Mouse (Mus musculus): ENCODE measurements around the gene Psd. TPM values are rescaled to one million over a fixed set of nuclear protein-coding genes. Genes with fewer than 3 reads are reported as not detected.

Psd gene
- polyA plus RNA-seq, 1 experiment from 2014 or later = 69.0 TPM

DNA sequence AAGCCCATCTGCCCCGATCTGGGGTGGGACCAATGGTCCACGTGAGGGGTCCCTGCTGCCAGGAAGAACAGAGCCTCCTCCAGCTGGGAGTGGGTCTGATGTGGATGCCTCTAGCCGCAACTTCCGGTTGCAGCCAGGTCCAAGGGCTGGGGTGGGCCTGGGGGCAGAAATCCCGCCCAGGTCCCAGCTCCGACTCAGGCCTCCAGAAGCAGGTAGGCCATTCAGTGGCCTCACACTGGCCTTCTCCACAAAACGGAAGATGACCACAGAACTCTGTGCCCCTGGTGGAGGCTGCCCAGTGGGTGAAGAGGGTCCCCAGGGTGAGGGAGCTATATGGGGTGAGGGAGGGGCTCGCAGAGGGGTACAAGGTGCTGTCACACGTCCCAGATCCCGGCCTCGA is 2.6 kb downstream of the Psd start:
- H3K9ac ChIP-seq (replicated peaks) = peak overlapping the region; percentile 50; the same call in 1 of the 2 replicates
- 83% methylated on average over 11 of the region's 11 CpGs for WGBS
- peaks cover 30% of the 10 kb centered on the region for H3K27me3 ChIP-seq

DNA sequence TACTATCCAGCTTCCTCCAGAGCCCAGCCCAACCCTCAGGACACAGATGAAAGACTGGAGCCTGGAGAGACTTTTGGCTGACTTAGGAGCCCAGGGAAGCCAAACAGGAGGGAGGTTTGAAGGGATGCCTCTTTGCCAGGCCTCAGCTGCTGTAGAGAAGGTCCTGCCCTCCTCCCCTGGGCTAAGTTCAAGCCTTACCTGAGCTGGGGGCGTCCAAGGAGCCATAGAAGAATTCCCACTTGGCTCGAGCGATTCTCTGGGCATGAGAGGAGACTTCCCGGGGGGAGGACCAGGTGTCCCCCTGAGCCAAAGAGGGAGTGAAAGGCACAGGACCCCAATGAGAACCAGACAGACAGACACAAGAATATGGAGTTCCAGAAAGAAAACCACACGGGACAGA is 3.2 kb downstream of the Psd start:
- Histone ChIP-seq H3K27ac (no peak overlapping the region), H3K27me3 (peaks cover 37% of the 10 kb centered on the region), H3K9me3 (no peaks in the 10 kb centered on the region), H3K4me3 (replicated peaks) (no peak overlapping the region), H3K36me3 (no peaks in the 10 kb centered on the region), H3K4me2 (replicated peaks) (no peak overlapping the region), H3K4me1 (replicated peaks) (peaks cover 89% of the 10 kb centered on the region), H3K9ac (replicated peaks) (0 out of 2 replicates have a peak overlapping the region, but pooled peaks have one; percentile 50)
- ATAC-seq = no peak
- WGBS = 74% methylated on average over 5 of the region's 5 CpGs

More for the DNA sequence above, 2.6 kb downstream of the Psd start:
- no peak for ATAC-seq
- Histone ChIP-seq H3K4me1 (replicated peaks) (peaks cover 89% of the 10 kb centered on the region), H3K27ac (no peak overlapping the region), H3K4me3 (replicated peaks) (peak overlapping the region; percentile 62; the same call in 1 of the 2 replicates), H3K36me3 (no peaks in the 10 kb centered on the region), H3K9me3 (no peaks in the 10 kb centered on the region), H3K4me2 (replicated peaks) (peak overlapping the region; percentile 100)

DNA sequence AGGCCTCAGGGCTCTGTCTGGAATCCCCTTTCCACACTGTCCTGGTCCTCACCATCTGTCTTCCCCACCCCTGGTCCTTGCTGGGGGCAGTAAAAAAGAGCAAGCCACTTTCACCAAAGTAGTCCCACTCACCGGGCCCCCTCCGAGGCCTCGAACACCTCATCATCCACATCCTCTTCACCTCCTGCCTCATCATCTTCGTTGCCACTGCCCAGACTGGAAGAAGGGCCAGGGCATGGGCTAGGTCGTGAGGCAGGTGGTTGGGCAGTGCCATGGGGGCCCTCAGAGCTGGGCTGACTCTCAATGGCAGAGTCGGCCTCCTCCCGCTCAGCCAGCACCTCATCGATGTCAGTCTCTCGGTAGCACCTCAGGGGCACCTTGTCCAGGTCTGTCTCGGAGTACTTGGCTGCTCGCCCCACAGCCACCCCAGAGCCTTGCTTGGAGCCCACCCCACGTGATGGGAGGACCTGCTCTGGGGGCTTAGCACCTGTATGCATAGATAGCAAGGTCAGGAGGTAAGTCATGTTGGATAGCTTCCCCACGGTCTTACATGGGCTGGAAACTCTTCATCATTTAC is 3.9 kb downstream of the Psd start:
- ATAC-seq = no peak
- H3K27me3 ChIP-seq = peaks cover 43% of the 10 kb centered on the region
- H3K9ac ChIP-seq (replicated peaks) = peak overlapping the region; percentile 50
- peak overlapping the region; percentile 43; the same call in 1 of the 2 replicates for H3K4me2 ChIP-seq (replicated peaks)
- no peaks in the 10 kb centered on the region for H3K9me3 ChIP-seq
- WGBS = 81% methylated on average over 13 of the region's 13 CpGs
- H3K4me1 ChIP-seq (replicated peaks) = peaks cover 95% of the 10 kb centered on the region
- no peaks in the 10 kb centered on the region for H3K36me3 ChIP-seq
- H3K27ac ChIP-seq = peak overlapping the region; percentile 85
- H3K4me3 ChIP-seq (replicated peaks) = no peak overlapping the region

DNA sequence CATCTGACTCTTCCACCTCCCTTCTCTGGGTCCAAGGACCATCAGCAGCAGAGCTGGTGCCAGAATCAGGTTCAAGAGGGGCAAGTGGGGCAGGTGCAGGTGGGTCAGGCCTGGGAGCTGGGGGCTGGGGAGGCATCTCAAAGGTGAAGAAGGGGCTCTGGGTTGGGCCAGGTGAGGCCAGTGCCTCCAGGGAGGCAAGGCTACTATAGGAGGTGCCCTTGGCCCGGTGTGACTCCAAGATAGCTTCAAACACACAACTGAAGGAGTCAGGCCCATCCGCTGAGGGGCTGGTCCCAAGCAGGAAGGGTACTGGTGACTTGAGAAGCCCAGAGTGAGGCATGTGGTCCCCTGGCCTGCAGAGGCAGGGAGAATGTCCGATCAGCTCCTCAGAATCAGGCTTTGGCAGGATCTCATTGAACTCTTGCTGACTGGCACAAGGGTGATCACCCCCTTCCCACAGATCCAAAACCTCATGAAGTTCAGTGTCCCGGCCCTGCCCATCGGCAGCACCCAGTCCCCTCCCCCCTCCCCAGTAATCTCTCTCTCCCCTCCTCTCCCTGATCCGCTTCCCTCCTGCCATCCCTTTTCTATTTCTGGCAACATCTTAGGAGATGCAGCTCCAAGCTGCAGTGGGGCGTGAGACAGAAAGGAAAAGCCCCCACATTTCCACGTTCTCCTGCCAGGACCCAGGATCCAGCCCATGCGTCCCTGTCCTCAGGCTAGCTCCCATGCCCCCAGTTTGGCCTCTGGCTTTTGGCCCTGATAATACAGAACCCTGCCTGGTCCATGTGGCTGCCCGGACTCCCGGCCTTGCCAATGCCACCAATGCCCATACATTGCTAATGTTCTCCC is 4.6 kb downstream of the Psd start:
- Histone ChIP-seq H3K9me3 (no peaks in the 10 kb centered on the region), H3K36me3 (no peaks in the 10 kb centered on the region), H3K4me3 (replicated peaks) (no peak overlapping the region), H3K27me3 (peaks cover 50% of the 10 kb centered on the region), H3K4me1 (replicated peaks) (peaks cover 96% of the 10 kb centered on the region), H3K4me2 (replicated peaks) (peak overlapping the region; percentile 43), H3K27ac (peak overlapping the region; percentile 85), H3K9ac (replicated peaks) (peak overlapping the region; percentile 50)
- 50% methylated on average over 11 of the region's 11 CpGs for WGBS
- no peak for ATAC-seq

DNA sequence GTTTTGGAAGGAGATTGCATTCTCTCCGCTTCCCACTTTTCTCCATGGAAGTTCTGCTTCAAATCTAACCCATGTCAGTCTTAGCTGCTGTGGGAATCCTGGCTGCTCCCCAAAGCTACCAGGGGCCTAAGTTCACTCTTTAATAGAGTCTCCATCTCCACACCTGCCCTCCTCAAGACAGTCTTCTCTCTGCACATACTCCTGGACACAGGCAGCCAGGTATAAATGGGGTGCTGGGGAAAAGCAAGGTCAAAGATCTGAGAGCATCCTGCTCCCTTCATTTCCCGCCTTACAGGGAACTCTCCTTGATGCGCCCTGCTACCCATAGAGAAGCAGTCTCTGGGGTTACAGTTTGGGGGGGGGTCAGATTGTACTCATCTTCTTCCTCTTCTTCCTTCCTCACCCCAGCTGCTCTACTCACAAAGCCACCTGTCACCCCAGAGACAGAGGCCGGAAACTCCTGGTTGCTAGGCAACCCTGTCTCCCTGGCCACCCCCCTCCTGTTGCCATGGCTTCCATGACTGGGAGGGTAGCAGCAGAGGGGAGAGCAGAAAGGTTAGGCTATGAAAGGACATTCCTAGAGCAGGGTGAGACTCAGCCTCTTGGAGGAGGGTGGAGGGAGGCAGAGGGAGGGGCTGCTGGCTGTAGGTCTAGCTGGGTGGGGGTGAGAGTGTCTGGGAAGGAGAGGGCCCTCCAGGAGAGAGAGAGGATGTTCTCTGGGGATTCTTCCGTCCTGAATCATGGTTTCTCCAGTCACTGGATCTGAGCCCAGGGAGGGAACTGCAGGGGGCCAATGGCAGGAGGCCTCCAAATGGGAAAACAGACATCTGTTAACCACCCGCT is 5.6 kb downstream of the Psd start:
- Histone ChIP-seq H3K4me3 (replicated peaks) (peak overlapping the region; percentile 11), H3K36me3 (no peaks in the 10 kb centered on the region), H3K9ac (replicated peaks) (0 out of 2 replicates have a peak overlapping the region, but pooled peaks have one; percentile 8), H3K4me1 (replicated peaks) (peaks cover 99% of the 10 kb centered on the region), H3K27me3 (peaks cover 61% of the 10 kb centered on the region), H3K27ac (peak overlapping the region; percentile 85), H3K4me2 (replicated peaks) (peak overlapping the region; percentile 43), H3K9me3 (no peaks in the 10 kb centered on the region)
- 20% methylated on average over 6 of the region's 6 CpGs for WGBS
- ATAC-seq = peak; percentile 72

DNA sequence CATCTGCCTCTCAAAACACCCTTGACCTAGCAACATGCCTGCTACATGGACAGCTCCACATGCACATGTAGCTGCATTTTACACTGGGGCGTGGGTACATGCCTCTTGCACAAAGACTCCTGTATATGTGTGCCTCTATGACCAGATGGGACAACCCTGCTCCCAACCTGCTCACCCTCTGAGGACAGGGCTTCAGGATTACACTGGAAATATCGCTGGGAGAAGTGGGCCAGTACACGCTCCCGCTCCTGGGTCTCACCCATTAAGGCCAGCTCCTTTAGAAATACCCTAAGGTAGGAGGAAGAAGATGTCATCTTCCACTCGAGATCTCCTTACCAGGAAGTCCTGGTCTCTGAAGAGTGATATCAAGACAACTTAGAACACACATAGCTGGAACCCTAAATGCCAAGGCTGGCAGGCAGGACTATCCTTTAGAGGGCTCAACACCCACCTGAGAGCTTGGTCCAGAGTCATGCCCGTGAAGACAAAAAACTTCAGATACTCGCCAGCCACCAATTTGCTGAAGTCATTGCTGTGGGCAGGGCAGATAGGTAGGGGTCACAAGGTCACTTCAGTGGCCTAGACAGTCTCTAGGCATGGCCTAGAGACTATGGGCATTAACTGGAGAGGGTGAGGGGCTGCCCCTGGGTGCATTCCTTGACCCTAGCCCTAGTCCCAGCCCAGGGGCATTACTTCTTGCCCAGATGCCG is 6.7 kb downstream of the Psd start:
- no peak for ATAC-seq
- H3K4me2 ChIP-seq (replicated peaks) = no peak overlapping the region
- H3K9ac ChIP-seq (replicated peaks) = 0 out of 2 replicates have a peak overlapping the region, but pooled peaks have one; percentile 21
- H3K27ac ChIP-seq = peak overlapping the region; percentile 85
- no peak overlapping the region for H3K4me3 ChIP-seq (replicated peaks)
- no peaks in the 10 kb centered on the region for H3K9me3 ChIP-seq
- H3K36me3 ChIP-seq = no peaks in the 10 kb centered on the region
- H3K27me3 ChIP-seq = peaks cover 68% of the 10 kb centered on the region
- 89% methylated on average over 8 of the region's 8 CpGs for WGBS
- peaks cover 98% of the 10 kb centered on the region for H3K4me1 ChIP-seq (replicated peaks)

DNA sequence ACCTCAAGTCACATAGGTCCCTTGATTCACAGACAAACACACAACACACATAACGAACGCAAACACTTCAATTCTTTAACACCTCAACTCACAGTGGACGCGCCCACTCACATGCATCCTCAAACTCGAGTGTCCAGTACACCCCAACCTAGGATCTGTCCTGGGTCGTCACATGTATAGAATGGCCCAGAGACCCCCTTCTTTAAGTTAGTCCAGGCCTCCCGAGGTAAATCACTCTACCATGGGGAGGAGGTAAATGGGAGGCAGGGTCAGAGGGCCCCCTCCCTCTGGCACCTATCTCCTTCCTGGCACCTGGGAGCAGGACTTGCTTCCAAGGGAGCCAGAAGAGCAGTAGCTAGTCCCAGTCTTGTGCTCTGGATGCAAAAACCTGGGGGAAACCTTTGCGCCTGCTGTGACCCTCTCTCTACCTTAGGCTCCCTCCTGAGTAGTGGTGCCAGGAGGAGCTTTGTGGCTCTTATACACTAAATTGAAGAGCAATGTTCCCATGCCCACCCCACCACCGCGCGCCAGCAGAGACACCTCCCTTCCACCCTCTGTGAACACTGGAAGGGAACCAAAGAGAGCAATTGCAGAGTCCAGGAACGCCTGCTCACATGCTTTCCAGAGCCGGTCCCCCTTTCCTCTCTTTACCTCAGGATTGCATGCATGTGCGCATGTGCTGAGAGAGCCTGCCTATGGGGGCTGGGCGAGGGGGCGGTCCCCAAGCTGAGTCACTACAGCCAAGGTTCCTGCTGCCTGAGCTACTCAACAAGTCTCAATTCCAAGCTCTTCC is 8.2 kb downstream of the Psd start:
- Histone ChIP-seq H3K4me1 (replicated peaks) (peaks cover 84% of the 10 kb centered on the region), H3K27me3 (peaks cover 70% of the 10 kb centered on the region), H3K4me2 (replicated peaks) (peak overlapping the region; percentile 71), H3K4me3 (replicated peaks) (peak overlapping the region; percentile 55), H3K36me3 (peaks cover 7% of the 10 kb centered on the region), H3K9me3 (no peaks in the 10 kb centered on the region), H3K9ac (replicated peaks) (peak overlapping the region; percentile 81), H3K27ac (peak overlapping the region; percentile 71)
- WGBS = 10% methylated on average over 16 of the region's 16 CpGs
- peak; percentile 24 for ATAC-seq

DNA sequence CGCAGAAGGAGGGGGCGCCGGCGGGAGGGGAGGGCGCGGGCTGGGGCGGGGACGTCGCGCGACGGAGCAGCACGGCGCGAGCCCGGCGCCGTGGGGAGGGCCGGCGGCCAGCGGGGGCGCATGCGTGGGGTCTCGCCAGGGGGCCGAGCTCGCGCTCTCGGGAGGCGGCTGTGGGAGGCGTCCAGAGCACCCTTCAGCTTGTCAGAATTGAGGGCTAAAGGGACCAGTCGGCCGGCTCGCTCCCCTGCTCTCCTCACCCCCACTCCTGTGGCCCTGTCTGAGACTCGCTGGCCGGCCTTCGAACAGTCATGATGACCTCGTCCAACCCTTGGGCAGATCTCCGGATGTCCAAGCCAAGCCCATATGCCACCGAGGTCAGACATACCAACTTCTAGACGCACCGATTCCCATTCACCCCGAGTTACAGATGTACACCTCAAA is 8.9 kb downstream of the Psd start:
- ATAC-seq = no peak
- peaks cover 76% of the 10 kb centered on the region for H3K4me1 ChIP-seq (replicated peaks)

DNA sequence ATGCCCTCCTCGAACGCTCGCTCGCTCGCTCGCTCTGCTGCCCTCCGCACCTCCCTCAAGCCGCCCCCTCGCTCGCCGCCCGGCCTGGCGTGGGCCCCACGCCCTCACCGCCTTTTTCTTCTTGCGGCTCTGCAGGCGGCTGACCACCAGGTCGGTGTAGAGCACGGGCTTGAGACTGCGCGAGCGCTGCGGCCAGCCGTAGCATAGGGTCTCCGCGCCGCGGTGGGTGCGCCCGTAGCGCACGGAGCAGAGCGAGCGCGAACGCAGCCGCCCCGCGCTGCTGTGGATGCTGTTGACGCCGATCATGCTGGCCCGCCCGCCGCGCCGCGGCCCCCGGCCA is 9.4 kb downstream of the Psd start:
- H3K36me3 ChIP-seq = peaks cover 20% of the 10 kb centered on the region
- H3K27ac ChIP-seq = peak overlapping the region; percentile 60
- peaks cover 83% of the 10 kb centered on the region for H3K27me3 ChIP-seq
- under 1% methylated on average over 22 of the region's 48 CpGs for WGBS
- H3K4me3 ChIP-seq (replicated peaks) = peak overlapping the region; percentile 55
- peak overlapping the region; percentile 71 for H3K4me2 ChIP-seq (replicated peaks)
- peak overlapping the region; percentile 81 for H3K9ac ChIP-seq (replicated peaks)
- peaks cover 71% of the 10 kb centered on the region for H3K4me1 ChIP-seq (replicated peaks)
- 0 out of 2 replicates have a peak, but pooled peaks have one; percentile 20 for ATAC-seq
- H3K9me3 ChIP-seq = no peaks in the 10 kb centered on the region

More for the DNA sequence above, 8.9 kb downstream of the Psd start:
- H3K9ac ChIP-seq (replicated peaks) = peak overlapping the region; percentile 81
- H3K4me2 ChIP-seq (replicated peaks) = peak overlapping the region; percentile 71
- H3K36me3 ChIP-seq = peaks cover 15% of the 10 kb centered on the region
- no peaks in the 10 kb centered on the region for H3K9me3 ChIP-seq
- H3K27me3 ChIP-seq = peaks cover 78% of the 10 kb centered on the region
- WGBS = 3% methylated on average over 39 of the region's 42 CpGs
- H3K4me3 ChIP-seq (replicated peaks) = peak overlapping the region; percentile 55
- peak overlapping the region; percentile 60 for H3K27ac ChIP-seq

DNA sequence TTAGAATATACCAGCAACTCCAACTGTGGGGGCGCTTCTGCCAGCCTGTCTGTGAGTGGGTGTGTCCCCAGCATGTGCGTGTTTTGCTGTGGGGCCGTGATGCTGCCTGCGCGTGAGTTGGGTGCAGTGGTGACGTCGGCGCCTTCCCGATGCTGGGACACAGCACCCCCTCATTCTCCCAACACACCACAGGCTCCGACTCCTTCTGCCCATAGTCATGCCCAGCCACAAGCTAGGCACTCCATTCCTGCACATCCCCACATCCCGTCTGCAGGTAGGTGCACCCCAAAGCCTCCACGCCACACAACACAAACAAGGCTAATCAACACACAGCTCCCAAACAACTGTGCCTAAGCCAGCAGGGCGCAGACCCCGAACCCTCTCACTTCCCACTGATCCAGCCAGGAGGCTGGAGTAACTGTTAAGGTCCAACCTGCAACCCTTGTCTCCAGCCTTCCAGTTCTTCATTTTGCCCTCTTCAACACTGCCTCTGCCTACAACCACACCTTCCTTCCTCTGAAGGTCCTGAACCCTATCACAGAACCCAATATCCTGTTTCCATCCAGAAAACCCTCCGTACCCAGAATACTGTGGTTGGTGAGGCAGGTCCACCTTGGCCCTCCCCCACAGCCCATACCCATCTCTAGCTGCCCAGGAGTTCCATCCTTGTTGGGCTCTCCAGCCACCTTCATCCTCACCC is 10.0 kb downstream of the Psd start:
- H3K4me1 ChIP-seq (replicated peaks) = peaks cover 66% of the 10 kb centered on the region
- H3K9ac ChIP-seq (replicated peaks) = peak overlapping the region; percentile 81
- peak overlapping the region; percentile 55 for H3K4me3 ChIP-seq (replicated peaks)
- peak overlapping the region; percentile 60 for H3K27ac ChIP-seq
- H3K27me3 ChIP-seq = peaks cover 84% of the 10 kb centered on the region
- H3K4me2 ChIP-seq (replicated peaks) = peak overlapping the region; percentile 71
- H3K9me3 ChIP-seq = no peaks in the 10 kb centered on the region
- peaks cover 24% of the 10 kb centered on the region for H3K36me3 ChIP-seq
- 32% methylated on average over 15 of the region's 15 CpGs for WGBS
- 0 out of 2 replicates have a peak, but pooled peaks have one; percentile 0 for ATAC-seq
